Mouse (Mus musculus): ENCODE results near the gene Gp1ba.

Gp1ba gene

GRCm38 (mm10) chr11:70670483-70670882 lies 31.6 kb downstream of the Gp1ba start:
- no peak for DNase-seq (ENCODE audit: low spot score)

- DNase-seq (ENCODE audit: low spot score), result no peak
Observed at GRCm38 (mm10) chr11:70671333-70672047, 32.6 kb downstream of the Gp1ba start.

- no peak for DNase-seq (ENCODE audit: low spot score)
Observed at GRCm38 (mm10) chr11:70674014-70674413, 35.1 kb downstream of the Gp1ba start.

- no peak for DNase-seq (ENCODE audit: low spot score)
Observed at GRCm38 (mm10) chr11:70674501-70674900, 35.6 kb downstream of the Gp1ba start.

GRCm38 (mm10) chr11:70678092-70678491 lies 39.2 kb downstream of the Gp1ba start:
- no peak for DNase-seq (ENCODE audit: low spot score)

GRCm38 (mm10) chr11:70678576-70678975 lies 39.7 kb downstream of the Gp1ba start:
- no peak for DNase-seq (ENCODE audit: low spot score)

GRCm38 (mm10) chr11:70679361-70679760 lies 40.4 kb downstream of the Gp1ba start:
- no peak for DNase-seq (ENCODE audit: low spot score)

- no peak for DNase-seq (ENCODE audit: low spot score)
Observed at GRCm38 (mm10) chr11:70679894-70680293, 41.0 kb downstream of the Gp1ba start.

- DNase-seq (ENCODE audit: low spot score), result no peak
Observed at GRCm38 (mm10) chr11:70681170-70681569, 42.2 kb downstream of the Gp1ba start.

- DNase-seq (ENCODE audit: low spot score), result no peak
Observed at GRCm38 (mm10) chr11:70681897-70682581, 43.1 kb downstream of the Gp1ba start.

- no peak for DNase-seq (ENCODE audit: low spot score)
Observed at GRCm38 (mm10) chr11:70683640-70684039, 44.7 kb downstream of the Gp1ba start.

- no peak for DNase-seq (ENCODE audit: low spot score)
Observed at GRCm38 (mm10) chr11:70686901-70687566, 48.1 kb downstream of the Gp1ba start.

GRCm38 (mm10) chr11:70687601-70688199 lies 48.8 kb downstream of the Gp1ba start, which contains the start of gene Camta2:
Camta2 (minus strand) TSS chr11:70688105.
- peak; percentile 87 for DNase-seq (ENCODE audit: low spot score)

- no peak for DNase-seq (ENCODE audit: low spot score)
Observed at GRCm38 (mm10) chr11:70688372-70688771, 49.5 kb downstream of the Gp1ba start.

GRCm38 (mm10) chr11:70689578-70689977 lies 50.7 kb downstream of the Gp1ba start:
- no peak for DNase-seq (ENCODE audit: low spot score)
